Mouse (Mus musculus) brain, embryonic 14.5 days (tissue): ENCODE results near the gene Fam118b. TPM values are rescaled to one million over a fixed set of nuclear protein-coding genes. Genes with fewer than 3 reads are reported as not detected.
A peak's percentile ranks its signal among the peaks of the same experiment; 100 is the strongest.

Experiments used
- DNase-seq: peaks from one replicate; pipeline ENCODE4 v3.0.0-alpha.2; 2011; ENCODE audit warnings: low read depth
- CTCF ChIP-seq: fragments of 200-500 bp; IDR thresholded peaks from 2 replicates; pipeline ENCODE4 v1.5.1; 2012; ENCODE audit warnings: inconsistent platforms, mild to moderate bottlenecking, moderate library complexity, borderline replicate concordance; ENCODE audit not compliant: insufficient read depth, insufficient read length; ENCODE audit errors: extremely low read depth
- POLR2A ChIP-seq: fragments of 200-500 bp; IDR thresholded peaks from 2 replicates; pipeline ENCODE4 v1.6.1; 2012; ENCODE audit warnings: mild to moderate bottlenecking, inconsistent platforms, borderline replicate concordance; ENCODE audit not compliant: poor library complexity, insufficient read depth, insufficient read length, severe bottlenecking; ENCODE audit errors: extremely low read depth
- polyA plus RNA-seq: library from polyadenylated mRNA; depleted of rRNA; stranded (reverse); fragments of >200 nt; gene quantifications from 2 replicates; pipeline ENCODE4 v1.2.3, GENCODE M21; 2012

Fam118b gene
- polyA plus RNA-seq, 1 experiment = 42.5 TPM

GRCm38 (mm10) chr9:35200529-35201060, 67.0 kb downstream of the Fam118b start:
- DNase-seq = peak; percentile 39
- TF ChIP-seq POLR2A (no peak), CTCF (no peak)

- TF ChIP-seq POLR2A (peak; percentile 49), CTCF (peak; percentile 86)
Observed at GRCm38 (mm10) chr9:35199772-35200471, 67.7 kb downstream of the Fam118b start, which contains the start of the genes Srpr and Tirap. Gene Srpr, plus strand, starts transcription at chr9:35200175. Gene Tirap, minus strand, starts transcription at chr9:35200291.

GRCm38 (mm10) chr9:35198945-35199771, 68.4 kb downstream of the Fam118b start:
- no peak for DNase-seq
- no peak for TF ChIP-seq POLR2A
- TF ChIP-seq CTCF = no peak

More at GRCm38 (mm10) chr9:35199772-35200471, 67.7 kb downstream of the Fam118b start, which contains the start of the genes Srpr and Tirap:
- peak; percentile 89 for DNase-seq

- no peak for DNase-seq
- TF ChIP-seq CTCF (no peak), POLR2A (no peak)
Observed at GRCm38 (mm10) chr9:35198351-35198750, 69.3 kb downstream of the Fam118b start.

- no peak for DNase-seq
- no peak for TF ChIP-seq POLR2A
- TF ChIP-seq CTCF = no peak
Observed at GRCm38 (mm10) chr9:35197625-35198024, 70.0 kb downstream of the Fam118b start.

GRCm38 (mm10) chr9:35194048-35194447, 73.6 kb downstream of the Fam118b start:
- TF ChIP-seq CTCF (no peak), POLR2A (no peak)
- no peak for DNase-seq

GRCm38 (mm10) chr9:35192983-35193542, 74.5 kb downstream of the Fam118b start:
- peak; percentile 13 for DNase-seq
- TF ChIP-seq POLR2A = no peak
- TF ChIP-seq CTCF = no peak

- peak; percentile 80 for DNase-seq
- no peak for TF ChIP-seq POLR2A
- no peak for TF ChIP-seq CTCF
Observed at GRCm38 (mm10) chr9:35188700-35189099, 78.9 kb downstream of the Fam118b start.

- no peak for DNase-seq
- TF ChIP-seq POLR2A (no peak), CTCF (no peak)
Observed at GRCm38 (mm10) chr9:35187351-35187903, 80.2 kb downstream of the Fam118b start.

- TF ChIP-seq CTCF (no peak), POLR2A (no peak)
- DNase-seq = no peak
Observed at GRCm38 (mm10) chr9:35186430-35186829, 81.2 kb downstream of the Fam118b start.

- DNase-seq = no peak
- TF ChIP-seq CTCF (no peak), POLR2A (no peak)
Observed at GRCm38 (mm10) chr9:35183359-35183758, 84.2 kb downstream of the Fam118b start.

GRCm38 (mm10) chr9:35182832-35183231, 84.8 kb downstream of the Fam118b start:
- TF ChIP-seq CTCF (no peak), POLR2A (no peak)
- no peak for DNase-seq
